Mouse (Mus musculus) forebrain, embryonic 12.5 days (tissue): Measurements from ENCODE around the gene Epyc. TPM values are rescaled to one million over a fixed set of nuclear protein-coding genes. Genes with fewer than 3 reads are reported as not detected.

Source experiments
- ATAC-seq: fragments of 200-750 bp; cut with Nextera tagmentation; 2 replicates; pipeline ENCODE4 v1.8.0; 2017; ENCODE audit warnings: moderate TSS enrichment; ENCODE audit not compliant: low FRiP score
- H3K27ac ChIP-seq: fragments of 300-500 bp; sonication (generic); 2 replicates; pipeline ENCODE4 v1.5.1; 2016; ENCODE audit warnings: mild to moderate bottlenecking
- H3K27me3 ChIP-seq: fragments of 300-500 bp; sonication (generic); 2 replicates; pipeline ENCODE4 v1.6.1; 2016; ENCODE audit warnings: mild to moderate bottlenecking
- H3K36me3 ChIP-seq: fragments of 300-500 bp; sonication (generic); replicated peaks from 2 replicates; pipeline ENCODE4 v1.6.1; 2016; ENCODE audit warnings: mild to moderate bottlenecking
- H3K4me1 ChIP-seq: fragments of 300-500 bp; sonication (generic); 2 replicates; pipeline ENCODE4 v1.6.1; 2016
- H3K4me2 ChIP-seq: fragments of 300-500 bp; sonication (generic); 2 replicates; pipeline ENCODE4 v1.6.1; 2016; ENCODE audit warnings: mild to moderate bottlenecking, moderate library complexity
- H3K4me3 ChIP-seq: fragments of 300-500 bp; sonication (generic); replicated peaks from 2 replicates; pipeline ENCODE4 v1.5.1; 2016; ENCODE audit warnings: mild to moderate bottlenecking
- H3K9ac ChIP-seq: fragments of 300-500 bp; sonication (generic); 2 replicates; pipeline ENCODE4 v1.6.1; 2016; ENCODE audit warnings: mild to moderate bottlenecking
- H3K9me3 ChIP-seq: fragments of 300-500 bp; sonication (generic); 2 replicates; pipeline ENCODE4 v1.6.1; 2016
- WGBS: fragments of 180-500 bp; shearing (Covaris S2); methylation state at CpG from one replicate; pipeline ENCODE4 v1.1.7; 2016; 5-methylcytosine and 5-hydroxymethylcytosine counted together
- polyA plus RNA-seq: library from polyadenylated mRNA; unstranded; fragments of >200 nt; fragmentation: Nextera tagmentation; extraction: Ambion mirVana; gene quantifications from 2 replicates; pipeline ENCODE4 v1.2.1, GENCODE M21; 2016

The Epyc gene
- polyA plus RNA-seq, result 3.6 and 4.8 TPM in 2 replicates

- H3K27me3 ChIP-seq, result no peaks in the 10 kb centered on the region
- H3K9ac ChIP-seq, result no peak within 1 kb of the TSS
- ATAC-seq, result no peak
- WGBS, result 88% methylated on average over 2 of the region's 2 CpGs
- no peak within 1 kb of the TSS for H3K27ac ChIP-seq
- no peaks in the 10 kb centered on the region for H3K9me3 ChIP-seq
- no peak within 1 kb of the TSS for H3K4me3 ChIP-seq
- H3K36me3 ChIP-seq, result no peaks in the 10 kb centered on the region
- no peak within 1 kb of the TSS for H3K4me2 ChIP-seq
- H3K4me1 ChIP-seq, result no peaks in the 10 kb centered on the region
These were observed at the start of gene Epyc for GRCm38 (mm10) chr10:97643768-97644167. TSS of gene Epyc (plus strand) at chr10:97644068.

GRCm38 (mm10) chr10:97595680-97596079 lies 48.2 kb upstream of the Epyc start:
- Histone ChIP-seq H3K27me3 (no peaks in the 10 kb centered on the region), H3K4me3 (no peak overlapping the region), H3K27ac (no peak overlapping the region), H3K36me3 (no peaks in the 10 kb centered on the region), H3K4me1 (no peaks in the 10 kb centered on the region), H3K9ac (no peak overlapping the region), H3K9me3 (no peaks in the 10 kb centered on the region), H3K4me2 (no peak overlapping the region)
- ATAC-seq, result no peak
- WGBS, result 73% methylated on average over 1 of the region's 1 CpGs

- no peaks in the 10 kb centered on the region for H3K36me3 ChIP-seq
- no peak overlapping the region for H3K9ac ChIP-seq
- H3K4me3 ChIP-seq, result no peak overlapping the region
- H3K9me3 ChIP-seq, result no peaks in the 10 kb centered on the region
- no peaks in the 10 kb centered on the region for H3K4me1 ChIP-seq
- WGBS, result 71% methylated on average over 4 of the region's 4 CpGs
- H3K4me2 ChIP-seq, result no peak overlapping the region
- no peak overlapping the region for H3K27ac ChIP-seq
- no peak for ATAC-seq
- no peaks in the 10 kb centered on the region for H3K27me3 ChIP-seq
These were observed 42.1 kb upstream of the Epyc start for GRCm38 (mm10) chr10:97601744-97602143.

GRCm38 (mm10) chr10:97603256-97603655 lies 40.6 kb upstream of the Epyc start:
- no peaks in the 10 kb centered on the region for H3K9me3 ChIP-seq
- ATAC-seq, result no peak
- H3K36me3 ChIP-seq, result no peaks in the 10 kb centered on the region
- no peak overlapping the region for H3K4me2 ChIP-seq
- H3K4me1 ChIP-seq, result no peaks in the 10 kb centered on the region
- no peak overlapping the region for H3K9ac ChIP-seq
- H3K4me3 ChIP-seq, result no peak overlapping the region
- no peak overlapping the region for H3K27ac ChIP-seq
- no peaks in the 10 kb centered on the region for H3K27me3 ChIP-seq

GRCm38 (mm10) chr10:97606579-97606978 lies 37.3 kb upstream of the Epyc start, which contains the start of gene Kera:
TSS of gene Kera (plus strand) at chr10:97606879.
- no peaks in the 10 kb centered on the region for H3K27me3 ChIP-seq
- no peak within 1 kb of the TSS for H3K9ac ChIP-seq
- no peak within 1 kb of the TSS for H3K4me3 ChIP-seq
- H3K27ac ChIP-seq, result no peak within 1 kb of the TSS
- no peak for ATAC-seq
- H3K36me3 ChIP-seq, result no peaks in the 10 kb centered on the region
- H3K9me3 ChIP-seq, result no peaks in the 10 kb centered on the region
- H3K4me1 ChIP-seq, result no peaks in the 10 kb centered on the region
- 81% methylated on average over 2 of the region's 2 CpGs for WGBS
- H3K4me2 ChIP-seq, result no peak within 1 kb of the TSS

GRCm38 (mm10) chr10:97622328-97622727 lies 21.5 kb upstream of the Epyc start:
- ATAC-seq, result no peak

GRCm38 (mm10) chr10:97624381-97624780 lies 19.5 kb upstream of the Epyc start:
- WGBS, result 91% methylated on average over 2 of the region's 2 CpGs

More at GRCm38 (mm10) chr10:97622328-97622727, 21.5 kb upstream of the Epyc start:
- no peak overlapping the region for H3K9ac ChIP-seq
- H3K4me2 ChIP-seq, result no peak overlapping the region
- no peaks in the 10 kb centered on the region for H3K9me3 ChIP-seq
- no peaks in the 10 kb centered on the region for H3K36me3 ChIP-seq
- no peaks in the 10 kb centered on the region for H3K4me1 ChIP-seq
- WGBS, result 90% methylated on average over 1 of the region's 1 CpGs
- H3K27ac ChIP-seq, result no peak overlapping the region
- no peaks in the 10 kb centered on the region for H3K27me3 ChIP-seq
- no peak overlapping the region for H3K4me3 ChIP-seq

GRCm38 (mm10) chr10:97625116-97625515 lies 18.8 kb upstream of the Epyc start:
- no peak for ATAC-seq
- H3K36me3 ChIP-seq, result no peaks in the 10 kb centered on the region
- no peak overlapping the region for H3K4me3 ChIP-seq
- no peak overlapping the region for H3K4me2 ChIP-seq
- H3K9me3 ChIP-seq, result no peaks in the 10 kb centered on the region
- H3K27ac ChIP-seq, result no peak overlapping the region
- no peaks in the 10 kb centered on the region for H3K27me3 ChIP-seq
- no peak overlapping the region for H3K9ac ChIP-seq
- WGBS, result 77% methylated on average over 4 of the region's 4 CpGs
- H3K4me1 ChIP-seq, result no peaks in the 10 kb centered on the region

More at GRCm38 (mm10) chr10:97624381-97624780, 19.5 kb upstream of the Epyc start:
- Histone ChIP-seq H3K27ac (no peak overlapping the region), H3K4me2 (no peak overlapping the region), H3K27me3 (no peaks in the 10 kb centered on the region), H3K4me3 (no peak overlapping the region), H3K36me3 (no peaks in the 10 kb centered on the region), H3K9me3 (no peaks in the 10 kb centered on the region), H3K9ac (no peak overlapping the region), H3K4me1 (no peaks in the 10 kb centered on the region)
- no peak for ATAC-seq

GRCm38 (mm10) chr10:97626543-97626942 lies 17.3 kb upstream of the Epyc start:
- WGBS, result 90% methylated on average over 1 of the region's 1 CpGs
- Histone ChIP-seq H3K9me3 (no peaks in the 10 kb centered on the region), H3K4me1 (no peaks in the 10 kb centered on the region), H3K36me3 (no peaks in the 10 kb centered on the region), H3K9ac (no peak overlapping the region), H3K27ac (no peak overlapping the region), H3K27me3 (no peaks in the 10 kb centered on the region), H3K4me2 (no peak overlapping the region), H3K4me3 (no peak overlapping the region)
- ATAC-seq, result no peak

GRCm38 (mm10) chr10:97631061-97631460 lies 12.8 kb upstream of the Epyc start:
- Histone ChIP-seq H3K9ac (no peak overlapping the region), H3K4me2 (no peak overlapping the region), H3K4me1 (no peaks in the 10 kb centered on the region), H3K36me3 (no peaks in the 10 kb centered on the region), H3K27ac (no peak overlapping the region), H3K9me3 (no peaks in the 10 kb centered on the region), H3K27me3 (no peaks in the 10 kb centered on the region), H3K4me3 (no peak overlapping the region)
- WGBS, result 82% methylated on average over 3 of the region's 3 CpGs
- ATAC-seq, result no peak

GRCm38 (mm10) chr10:97641926-97642325 lies 1.9 kb upstream of the Epyc start:
- ATAC-seq, result no peak
- Histone ChIP-seq H3K9ac (no peak overlapping the region), H3K4me3 (no peak overlapping the region), H3K27me3 (no peaks in the 10 kb centered on the region), H3K9me3 (no peaks in the 10 kb centered on the region), H3K4me2 (no peak overlapping the region), H3K36me3 (no peaks in the 10 kb centered on the region), H3K27ac (no peak overlapping the region), H3K4me1 (no peaks in the 10 kb centered on the region)
- 93% methylated on average over 2 of the region's 2 CpGs for WGBS

GRCm38 (mm10) chr10:97650334-97650733 lies 6.5 kb downstream of the Epyc start:
- Histone ChIP-seq H3K36me3 (no peaks in the 10 kb centered on the region), H3K4me1 (no peaks in the 10 kb centered on the region), H3K27me3 (no peaks in the 10 kb centered on the region), H3K9ac (no peak overlapping the region), H3K4me3 (no peak overlapping the region), H3K27ac (no peak overlapping the region), H3K9me3 (no peaks in the 10 kb centered on the region), H3K4me2 (no peak overlapping the region)
- 79% methylated on average over 2 of the region's 2 CpGs for WGBS
- no peak for ATAC-seq

- no peak for ATAC-seq
- 90% methylated on average over 1 of the region's 1 CpGs for WGBS
- H3K36me3 ChIP-seq, result no peaks in the 10 kb centered on the region
- H3K9ac ChIP-seq, result no peak overlapping the region
- no peaks in the 10 kb centered on the region for H3K9me3 ChIP-seq
- H3K4me2 ChIP-seq, result no peak overlapping the region
- H3K27ac ChIP-seq, result no peak overlapping the region
- H3K4me3 ChIP-seq, result no peak overlapping the region
- H3K4me1 ChIP-seq, result no peaks in the 10 kb centered on the region
- H3K27me3 ChIP-seq, result no peaks in the 10 kb centered on the region
These were observed 15.6 kb downstream of the Epyc start for GRCm38 (mm10) chr10:97659489-97659888.
